Mouse (Mus musculus) layer of hippocampus, postnatal 25 days (tissue): ENCODE data around the gene Spin2e. TPM values are rescaled to one million over a fixed set of nuclear protein-coding genes. Genes with fewer than 3 reads are reported as not detected.
"Not testable (repeated sequence)": the region's sequence is repeated elsewhere in the genome, so short reads cannot be mapped to it uniquely, and the experiment has no call there.

Source experiments
- DNase-seq, 2 experiments: peaks; one replicate each; pipeline ENCODE4 v3.0.0; 2022; ENCODE audit warnings: mixed read lengths in 2 of 2, low spot score in 1 of 2; ENCODE audit errors: extremely low spot score in 1 of 2
- total RNA-seq, 2 experiments: library from RNA; stranded (reverse); gene quantifications; 2 replicates each; pipeline ENCODE4 v1.2.3; 2021

Spin2e gene
- not detected for total RNA-seq

GRCm38 (mm10) chrX:31618820-31619219, at the start of gene Spin2e:
Gene Spin2e (minus strand): TSS chrX:31618920.
- not testable (repeated sequence) for DNase-seq

- not testable (repeated sequence) for DNase-seq
These were observed 44.5 kb downstream of the Spin2e start, which contains the start of gene Gm21883 for GRCm38 (mm10) chrX:31574183-31574582. Gene Gm21883 (minus strand): TSS chrX:31574283.

Other genes starting within 250 kb of the Spin2e start
- not detected for gene Btbd35f19, start 235.0 kb downstream of the Spin2e start, total RNA-seq
- gene Gm21883, start 44.6 kb downstream of the Spin2e start, total RNA-seq: not detected
- not detected for gene Btbd35f25, start 98.2 kb upstream of the Spin2e start, total RNA-seq